Mouse (Mus musculus): Measurements from ENCODE around the gene Plod1. TPM values are rescaled to one million over a fixed set of nuclear protein-coding genes. Genes with fewer than 3 reads are reported as not detected.

Gene Plod1
- polyA plus RNA-seq, 1 experiment = 10.2 TPM

- H3K4me3 ChIP-seq (replicated peaks; ENCODE audit: control insufficient read depth, low read depth, low read length) = no peak overlapping the region
- no peak overlapping the region for H3K27ac ChIP-seq (ENCODE audit: control insufficient read depth, insufficient read depth, low read depth, low read length, poor library complexity)
- TF ChIP-seq POLR2A (IDR thresholded peaks at IDR 0.05; ENCODE audit: borderline replicate concordance, control insufficient read depth, low read depth, low read length) (no peak), CTCF (IDR thresholded peaks at IDR 0.05; ENCODE audit: control insufficient read depth, insufficient read depth, low read length) (no peak)
- whole genome bisulfite sequencing = 15% methylated on average over 1 of the region's 1 CpGs
- no peaks in the 10 kb centered on the region for H3K4me1 ChIP-seq (ENCODE audit: control insufficient read depth, insufficient read depth, low read length)
Observed at GRCm38 (mm10) chr4:147896411-147896810, 40.2 kb downstream of the Plod1 start.

GRCm38 (mm10) chr4:147895815-147896330 lies 40.7 kb downstream of the Plod1 start:
- H3K4me3 ChIP-seq (replicated peaks; ENCODE audit: control insufficient read depth, low read depth, low read length) = no peak overlapping the region
- H3K4me1 ChIP-seq (ENCODE audit: control insufficient read depth, insufficient read depth, low read length) = no peaks in the 10 kb centered on the region
- TF ChIP-seq CTCF (IDR thresholded peaks at IDR 0.05; ENCODE audit: control insufficient read depth, insufficient read depth, low read length) (no peak), POLR2A (IDR thresholded peaks at IDR 0.05; ENCODE audit: borderline replicate concordance, control insufficient read depth, low read depth, low read length) (no peak)
- no peak overlapping the region for H3K27ac ChIP-seq (ENCODE audit: control insufficient read depth, insufficient read depth, low read depth, low read length, poor library complexity)
- WGBS = 70% methylated on average over 4 of the region's 4 CpGs

- Histone ChIP-seq H3K4me3 (replicated peaks; ENCODE audit: control insufficient read depth, low read depth, low read length) (no peak overlapping the region), H3K4me1 (ENCODE audit: control insufficient read depth, insufficient read depth, low read length) (no peaks in the 10 kb centered on the region), H3K27ac (ENCODE audit: control insufficient read depth, insufficient read depth, low read depth, low read length, poor library complexity) (no peak overlapping the region)
- TF ChIP-seq POLR2A (IDR thresholded peaks at IDR 0.05; ENCODE audit: borderline replicate concordance, control insufficient read depth, low read depth, low read length) = no peak
- TF ChIP-seq CTCF (IDR thresholded peaks at IDR 0.05; ENCODE audit: control insufficient read depth, insufficient read depth, low read length) = no peak
- WGBS = 90% methylated on average over 6 of the region's 6 CpGs
Observed at GRCm38 (mm10) chr4:147890341-147890740, 46.2 kb downstream of the Plod1 start.

DNA sequence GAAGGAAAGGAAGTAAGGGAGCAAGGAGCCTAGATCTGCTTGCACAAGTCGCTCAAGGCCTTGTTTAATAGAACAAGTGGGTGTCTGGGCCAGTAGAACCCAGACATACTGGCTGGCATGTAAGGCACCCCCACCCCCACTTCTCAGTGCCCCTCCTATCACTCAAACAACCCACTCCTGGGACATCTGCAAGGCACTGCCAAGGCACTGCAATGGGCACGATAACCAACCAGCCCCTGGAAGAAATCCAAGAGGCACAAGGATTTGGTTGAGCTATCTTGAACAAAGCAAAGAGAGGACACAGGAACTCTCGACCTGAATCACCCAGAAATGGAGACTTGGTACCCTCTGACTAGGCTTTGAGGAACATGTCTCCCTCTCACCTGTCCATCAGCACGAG lies 48.3 kb downstream of the Plod1 start:
- no peak overlapping the region for H3K27ac ChIP-seq (ENCODE audit: control insufficient read depth, insufficient read depth, low read depth, low read length, poor library complexity)
- H3K4me1 ChIP-seq (ENCODE audit: control insufficient read depth, insufficient read depth, low read length) = no peaks in the 10 kb centered on the region
- no peak for TF ChIP-seq POLR2A (IDR thresholded peaks at IDR 0.05; ENCODE audit: borderline replicate concordance, control insufficient read depth, low read depth, low read length)
- WGBS = 76% methylated on average over 4 of the region's 4 CpGs
- H3K4me3 ChIP-seq (replicated peaks; ENCODE audit: control insufficient read depth, low read depth, low read length) = no peak overlapping the region

- no peak for TF ChIP-seq CTCF (IDR thresholded peaks at IDR 0.05; ENCODE audit: control insufficient read depth, insufficient read depth, low read length)
- TF ChIP-seq POLR2A (IDR thresholded peaks at IDR 0.05; ENCODE audit: borderline replicate concordance, control insufficient read depth, low read depth, low read length) = no peak
- Histone ChIP-seq H3K4me1 (ENCODE audit: control insufficient read depth, insufficient read depth, low read length) (no peaks in the 10 kb centered on the region), H3K4me3 (replicated peaks; ENCODE audit: control insufficient read depth, low read depth, low read length) (no peak overlapping the region), H3K27ac (ENCODE audit: control insufficient read depth, insufficient read depth, low read depth, low read length, poor library complexity) (no peak overlapping the region)
- WGBS = 87% methylated on average over 7 of the region's 7 CpGs
Observed at GRCm38 (mm10) chr4:147887277-147887676, 49.3 kb downstream of the Plod1 start.

DNA sequence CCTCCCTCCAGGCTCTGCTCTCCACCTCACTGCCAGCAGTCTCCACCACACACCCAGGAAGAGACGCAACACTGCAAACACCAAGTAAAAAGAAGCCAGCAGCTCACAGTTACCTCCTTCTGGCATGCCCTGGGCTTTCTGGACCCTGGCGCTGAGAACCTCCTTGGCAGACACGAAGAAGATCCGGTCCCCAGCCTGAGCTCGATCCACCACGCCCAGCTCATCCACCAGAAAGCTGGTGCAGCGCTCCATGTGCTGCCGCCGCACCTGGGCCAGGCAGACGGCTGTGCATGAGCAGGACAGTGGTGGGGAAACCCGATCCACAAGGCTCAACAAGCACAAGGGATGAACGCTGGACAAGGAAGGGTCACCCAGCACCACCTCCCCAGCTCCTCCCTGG lies 50.4 kb downstream of the Plod1 start:
- 92% methylated on average over 12 of the region's 12 CpGs for WGBS
- no peaks in the 10 kb centered on the region for H3K4me1 ChIP-seq (ENCODE audit: control insufficient read depth, insufficient read depth, low read length)
- TF ChIP-seq CTCF (IDR thresholded peaks at IDR 0.05; ENCODE audit: control insufficient read depth, insufficient read depth, low read length) = no peak
- no peak for TF ChIP-seq POLR2A (IDR thresholded peaks at IDR 0.05; ENCODE audit: borderline replicate concordance, control insufficient read depth, low read depth, low read length)
- H3K4me3 ChIP-seq (replicated peaks; ENCODE audit: control insufficient read depth, low read depth, low read length) = no peak overlapping the region
- no peak overlapping the region for H3K27ac ChIP-seq (ENCODE audit: control insufficient read depth, insufficient read depth, low read depth, low read length, poor library complexity)

- TF ChIP-seq POLR2A (IDR thresholded peaks at IDR 0.05; ENCODE audit: borderline replicate concordance, control insufficient read depth, low read depth, low read length) = no peak
- no peak for TF ChIP-seq CTCF (IDR thresholded peaks at IDR 0.05; ENCODE audit: control insufficient read depth, insufficient read depth, low read length)
- no peak overlapping the region for H3K27ac ChIP-seq (ENCODE audit: control insufficient read depth, insufficient read depth, low read depth, low read length, poor library complexity)
- 90% methylated on average over 3 of the region's 3 CpGs for WGBS
- no peaks in the 10 kb centered on the region for H3K4me1 ChIP-seq (ENCODE audit: control insufficient read depth, insufficient read depth, low read length)
- no peak overlapping the region for H3K4me3 ChIP-seq (replicated peaks; ENCODE audit: control insufficient read depth, low read depth, low read length)
Observed at GRCm38 (mm10) chr4:147884138-147884537, 52.4 kb downstream of the Plod1 start.

DNA sequence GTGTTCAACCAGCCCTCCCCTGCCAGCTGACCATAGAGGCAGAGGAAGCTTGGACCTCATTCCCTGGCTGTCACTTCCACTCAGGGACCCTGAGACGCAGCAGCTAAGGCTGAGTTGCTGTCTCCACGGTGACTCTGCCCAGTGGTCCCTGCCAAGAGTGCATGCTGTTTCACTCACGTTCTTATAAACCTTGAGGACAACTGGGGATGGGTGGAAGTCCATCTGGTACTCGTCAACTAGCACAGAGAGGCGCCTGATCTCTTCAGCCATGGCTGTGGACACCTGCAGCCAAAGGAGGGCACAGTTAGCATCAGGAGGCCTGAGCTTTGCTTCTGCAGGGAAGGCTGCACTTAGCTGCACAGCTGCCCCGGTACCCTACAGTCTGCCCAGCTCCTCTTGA lies 53.5 kb downstream of the Plod1 start:
- 90% methylated on average over 6 of the region's 6 CpGs for WGBS
- H3K4me1 ChIP-seq (ENCODE audit: control insufficient read depth, insufficient read depth, low read length) = no peaks in the 10 kb centered on the region
- H3K27ac ChIP-seq (ENCODE audit: control insufficient read depth, insufficient read depth, low read depth, low read length, poor library complexity) = no peak overlapping the region
- H3K4me3 ChIP-seq (replicated peaks; ENCODE audit: control insufficient read depth, low read depth, low read length) = no peak overlapping the region
- TF ChIP-seq CTCF (IDR thresholded peaks at IDR 0.05; ENCODE audit: control insufficient read depth, insufficient read depth, low read length) = no peak
- no peak for TF ChIP-seq POLR2A (IDR thresholded peaks at IDR 0.05; ENCODE audit: borderline replicate concordance, control insufficient read depth, low read depth, low read length)

DNA sequence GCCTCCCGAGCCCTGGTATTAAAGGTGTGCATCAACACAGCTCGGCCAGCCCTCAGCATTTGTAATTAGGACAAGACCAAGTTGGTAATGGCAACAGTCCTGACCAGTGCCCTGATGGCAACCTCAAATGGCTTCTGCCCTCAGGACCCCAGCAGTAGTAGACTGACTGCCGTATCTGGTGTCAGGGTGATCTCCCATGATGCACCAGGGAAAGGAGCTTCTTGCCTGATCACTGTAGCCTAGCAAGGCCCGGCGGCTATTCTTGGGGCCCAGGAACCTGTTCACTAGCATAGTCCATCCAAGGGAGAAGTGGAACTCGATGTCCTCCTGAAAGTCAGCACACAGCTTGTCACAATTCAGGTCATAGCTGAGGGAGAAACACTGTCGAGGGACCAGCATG lies 54.8 kb downstream of the Plod1 start:
- 92% methylated on average over 7 of the region's 7 CpGs for WGBS
- TF ChIP-seq CTCF (IDR thresholded peaks at IDR 0.05; ENCODE audit: control insufficient read depth, insufficient read depth, low read length) (no peak), POLR2A (IDR thresholded peaks at IDR 0.05; ENCODE audit: borderline replicate concordance, control insufficient read depth, low read depth, low read length) (no peak)

More for the DNA sequence above, 54.8 kb downstream of the Plod1 start:
- Histone ChIP-seq H3K4me1 (ENCODE audit: control insufficient read depth, insufficient read depth, low read length) (no peaks in the 10 kb centered on the region), H3K27ac (ENCODE audit: control insufficient read depth, insufficient read depth, low read depth, low read length, poor library complexity) (no peak overlapping the region), H3K4me3 (replicated peaks; ENCODE audit: control insufficient read depth, low read depth, low read length) (no peak overlapping the region)

Data from bone marrow, adult 2 months (tissue).